Mouse (Mus musculus) embryonic facial prominence, embryonic 15.5 days (tissue): ENCODE results near the gene Slc4a4. TPM values are rescaled to one million over a fixed set of nuclear protein-coding genes. Genes with fewer than 3 reads are reported as not detected.

Source experiments
- ATAC-seq: fragments of 200-750 bp; cut with Nextera tagmentation; 2 replicates; pipeline ENCODE4 v1.8.0; 2017; ENCODE audit warnings: low read depth, moderate TSS enrichment; ENCODE audit not compliant: insufficient number of reproducible peaks, low FRiP score, low TSS enrichment
- H3K27ac ChIP-seq: fragments of 300-500 bp; sonication (generic); replicated peaks from 2 replicates; pipeline ENCODE4 v1.5.1; 2015; ENCODE audit warnings: mild to moderate bottlenecking, inconsistent platforms
- H3K27me3 ChIP-seq: fragments of 300-500 bp; sonication (generic); 2 replicates; pipeline ENCODE4 v1.6.1; 2015; ENCODE audit warnings: inconsistent platforms
- H3K36me3 ChIP-seq: fragments of 300-500 bp; sonication (generic); 2 replicates; pipeline ENCODE4 v1.6.1; 2015; ENCODE audit warnings: mild to moderate bottlenecking, inconsistent platforms
- H3K4me1 ChIP-seq: fragments of 300-500 bp; sonication (generic); 2 replicates; pipeline ENCODE4 v1.6.1; 2015; ENCODE audit warnings: inconsistent platforms
- H3K4me2 ChIP-seq: fragments of 300-500 bp; sonication (generic); replicated peaks from 2 replicates; pipeline ENCODE4 v1.6.1; 2015; ENCODE audit warnings: mild to moderate bottlenecking, inconsistent platforms
- H3K4me3 ChIP-seq: fragments of 300-500 bp; sonication (generic); replicated peaks from 2 replicates; pipeline ENCODE4 v1.5.1; 2015; ENCODE audit warnings: mild to moderate bottlenecking, inconsistent platforms
- H3K9ac ChIP-seq: fragments of 300-500 bp; sonication (generic); 2 replicates; pipeline ENCODE4 v1.6.1; 2015; ENCODE audit warnings: inconsistent platforms
- H3K9me3 ChIP-seq: fragments of 300-500 bp; sonication (generic); replicated peaks from 2 replicates; pipeline ENCODE4 v1.6.1; 2016; ENCODE audit warnings: inconsistent platforms
- WGBS: fragments of 180-500 bp; shearing (Covaris S2); methylation state at CpG from one replicate; pipeline ENCODE4 v1.1.7; 2015; 5-methylcytosine and 5-hydroxymethylcytosine counted together
- polyA plus RNA-seq: library from polyadenylated mRNA; unstranded; fragments of >200 nt; fragmentation: Nextera tagmentation; extraction: Ambion mirVana; gene quantifications from 2 replicates; pipeline ENCODE4 v1.2.1, GENCODE M21; 2015

Gene Slc4a4
- polyA plus RNA-seq, 1 experiment from 2014 or later, result 2.8 TPM

DNA sequence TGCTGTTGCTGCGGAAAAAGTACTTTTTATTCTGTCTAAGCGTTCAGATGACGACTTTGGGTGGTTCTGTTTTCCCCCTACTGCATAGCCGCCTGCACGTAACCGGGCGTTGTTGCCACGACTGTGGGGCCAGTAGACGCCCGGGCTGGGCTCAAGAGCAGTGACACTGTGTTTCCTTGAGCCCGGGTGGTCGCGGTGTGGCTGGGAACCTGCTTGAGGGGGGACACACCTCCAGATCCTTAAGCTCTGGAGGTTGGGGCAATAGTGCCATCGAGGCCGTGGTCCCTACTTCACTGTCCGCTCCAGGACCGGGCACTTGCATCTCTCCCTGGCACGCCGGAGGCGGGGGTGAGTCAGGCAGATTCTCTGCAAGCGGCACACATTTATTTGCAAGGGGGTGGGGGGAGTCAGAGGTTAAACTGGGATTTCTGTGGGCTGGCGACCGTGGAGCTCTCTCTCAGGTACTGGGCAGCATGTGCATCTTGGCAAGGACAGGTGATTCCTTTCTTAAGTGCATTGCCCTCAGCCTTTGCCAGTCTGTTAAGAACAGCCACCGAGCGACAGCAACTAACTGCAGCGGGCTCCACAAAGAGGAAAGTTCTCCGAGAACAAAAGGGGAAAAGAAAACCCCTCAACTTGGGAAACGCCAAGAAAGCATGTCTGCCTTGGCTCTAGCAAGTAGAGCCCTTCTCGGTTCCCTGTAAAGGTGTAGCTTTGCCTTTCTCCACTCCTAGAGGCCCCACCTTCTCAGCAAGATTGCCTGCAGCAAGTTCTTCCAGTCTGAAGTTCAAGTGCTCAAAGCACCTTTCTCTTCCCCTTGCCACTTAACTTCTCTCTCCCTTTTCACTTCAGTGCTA is 1.2 kb downstream of the Slc4a4 start:
- Histone ChIP-seq H3K9me3 (no peaks in the 10 kb centered on the region), H3K4me1 (peaks cover 15% of the 10 kb centered on the region), H3K9ac (peak overlapping the region; percentile 71; the same call in 1 of the 2 replicates), H3K27ac (no peak overlapping the region), H3K4me2 (peak overlapping the region; percentile 95), H3K27me3 (peaks cover 2% of the 10 kb centered on the region; the same call in 1 of the 2 replicates), H3K4me3 (peak overlapping the region; percentile 62), H3K36me3 (no peaks in the 10 kb centered on the region)
- 0 out of 2 replicates have a peak, but pooled peaks have one; percentile 9 for ATAC-seq
- 2% methylated on average over 29 of the region's 29 CpGs for WGBS

DNA sequence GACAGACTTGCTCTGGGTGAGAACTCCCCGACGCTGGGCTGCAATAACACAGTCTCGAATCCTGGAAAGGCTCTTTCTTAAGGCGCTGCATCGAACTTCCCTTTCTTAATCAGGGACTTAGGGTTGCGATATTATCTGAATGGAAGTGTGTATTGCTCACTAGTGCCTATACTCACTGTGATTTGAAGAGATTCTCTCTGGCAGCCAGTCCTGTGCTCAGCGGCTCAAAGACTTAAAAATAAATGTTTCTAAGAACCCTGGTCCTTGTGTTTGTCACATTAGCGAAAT is 1.7 kb downstream of the Slc4a4 start:
- no peak for ATAC-seq
- Histone ChIP-seq H3K36me3 (no peaks in the 10 kb centered on the region), H3K27me3 (peaks cover 2% of the 10 kb centered on the region; the same call in 1 of the 2 replicates), H3K4me3 (peak overlapping the region; percentile 62), H3K4me2 (peak overlapping the region; percentile 95), H3K4me1 (peaks cover 15% of the 10 kb centered on the region), H3K9me3 (no peaks in the 10 kb centered on the region), H3K27ac (no peak overlapping the region), H3K9ac (no peak overlapping the region)
- 30% methylated on average over 8 of the region's 8 CpGs for WGBS

DNA sequence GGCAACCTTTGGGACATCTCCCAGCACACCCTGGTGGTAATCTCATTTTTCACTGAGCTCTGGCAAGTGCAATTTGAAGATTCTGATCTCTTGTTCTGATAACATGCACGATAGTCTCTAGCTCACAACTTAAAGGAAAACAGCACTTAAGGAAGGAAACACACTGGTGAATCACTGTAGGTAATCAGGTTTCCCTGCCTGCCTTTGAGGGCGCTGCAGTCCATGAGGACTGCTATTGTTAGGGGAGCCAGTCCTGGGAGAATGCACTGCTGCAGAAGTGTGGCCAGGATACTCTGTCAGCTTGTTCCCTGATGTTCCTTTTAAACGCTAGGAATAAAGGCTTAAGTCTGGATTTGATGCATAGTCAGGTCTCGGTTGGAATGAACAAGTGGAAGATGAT is 2.7 kb downstream of the Slc4a4 start:
- peaks cover 15% of the 10 kb centered on the region for H3K4me1 ChIP-seq
- H3K27me3 ChIP-seq, result peaks cover 2% of the 10 kb centered on the region; the same call in 1 of the 2 replicates
- no peak overlapping the region for H3K27ac ChIP-seq
- H3K4me3 ChIP-seq, result no peak overlapping the region
- no peak for ATAC-seq
- no peaks in the 10 kb centered on the region for H3K9me3 ChIP-seq
- H3K9ac ChIP-seq, result no peak overlapping the region
- H3K4me2 ChIP-seq, result no peak overlapping the region
- 20% methylated on average over 4 of the region's 4 CpGs for WGBS
- H3K36me3 ChIP-seq, result no peaks in the 10 kb centered on the region

DNA sequence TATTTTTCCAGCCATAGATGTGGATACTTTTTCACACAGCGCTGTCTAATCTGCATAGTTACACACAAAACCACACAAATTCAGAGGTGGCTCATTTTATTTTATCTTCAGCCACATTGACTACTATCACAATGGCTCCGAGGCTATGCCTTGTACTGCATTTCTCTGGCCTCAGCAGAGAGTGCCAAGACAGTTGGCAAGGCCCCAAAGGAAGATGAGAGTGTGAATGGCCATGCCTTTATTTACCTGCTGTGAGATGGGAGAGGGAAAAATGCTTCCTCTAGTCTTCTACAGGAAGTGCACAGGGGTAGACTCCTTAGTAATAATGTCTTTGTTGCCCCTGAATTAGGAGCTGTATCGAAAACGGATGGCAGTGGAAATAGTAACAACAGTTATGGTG is 3.5 kb downstream of the Slc4a4 start:
- H3K9ac ChIP-seq, result no peak overlapping the region
- peaks cover 2% of the 10 kb centered on the region; the same call in 1 of the 2 replicates for H3K27me3 ChIP-seq
- H3K9me3 ChIP-seq, result no peaks in the 10 kb centered on the region
- WGBS, result 90% methylated on average over 4 of the region's 4 CpGs
- no peak for ATAC-seq
- H3K4me3 ChIP-seq, result no peak overlapping the region
- no peaks in the 10 kb centered on the region for H3K36me3 ChIP-seq
- H3K4me1 ChIP-seq, result peaks cover 15% of the 10 kb centered on the region
- no peak overlapping the region for H3K4me2 ChIP-seq
- H3K27ac ChIP-seq, result no peak overlapping the region

DNA sequence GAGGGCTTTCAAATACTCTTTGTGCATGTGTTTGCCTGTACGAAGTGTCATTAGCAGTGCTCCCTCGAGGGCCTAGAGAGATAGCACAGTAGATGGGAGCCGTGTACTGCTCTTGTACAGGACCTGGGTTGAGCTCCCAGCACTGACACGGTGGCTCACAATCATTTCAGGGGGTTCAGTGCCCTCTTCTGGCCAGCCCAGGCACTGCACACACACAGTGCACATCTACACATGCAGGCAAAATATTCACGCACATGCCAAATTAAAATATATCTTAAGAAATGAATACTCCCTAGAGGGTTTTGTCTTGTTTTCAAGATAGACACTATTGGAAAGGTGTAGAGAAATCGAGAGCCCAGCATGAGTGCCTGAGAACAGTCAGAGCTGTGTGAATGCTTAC is 10.0 kb downstream of the Slc4a4 start:
- H3K4me3 ChIP-seq, result no peak overlapping the region
- no peaks in the 10 kb centered on the region for H3K27me3 ChIP-seq
- no peak for ATAC-seq
- no peak overlapping the region for H3K9ac ChIP-seq
- no peak overlapping the region for H3K4me2 ChIP-seq
- H3K9me3 ChIP-seq, result no peaks in the 10 kb centered on the region; the same call in 1 of the 2 replicates
- H3K36me3 ChIP-seq, result no peaks in the 10 kb centered on the region
- no peaks in the 10 kb centered on the region for H3K4me1 ChIP-seq
- H3K27ac ChIP-seq, result no peak overlapping the region
- 90% methylated on average over 6 of the region's 6 CpGs for WGBS

DNA sequence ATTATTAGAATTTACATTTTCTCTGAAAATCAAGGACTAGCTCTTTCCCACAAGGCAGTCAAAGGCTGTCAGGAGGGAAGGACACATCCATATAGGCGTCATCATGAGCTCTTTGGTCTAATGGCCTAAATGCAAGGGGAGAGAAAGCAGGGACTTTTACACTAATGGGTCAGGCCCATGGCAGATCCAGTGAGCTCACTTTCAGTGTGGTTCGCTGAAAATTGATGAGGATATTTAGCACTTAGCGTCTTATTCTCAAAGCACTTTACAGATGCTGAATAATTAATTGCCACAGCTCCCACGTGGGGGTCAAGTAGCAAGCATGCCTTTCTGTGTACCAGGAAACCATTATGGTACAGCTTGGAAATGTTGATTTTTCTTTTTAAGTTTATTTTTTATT is 16.5 kb downstream of the Slc4a4 start:
- no peak overlapping the region for H3K4me2 ChIP-seq
- no peak overlapping the region for H3K9ac ChIP-seq
- H3K9me3 ChIP-seq, result no peaks in the 10 kb centered on the region
- no peak overlapping the region for H3K4me3 ChIP-seq
- H3K4me1 ChIP-seq, result no peaks in the 10 kb centered on the region
- no peak for ATAC-seq
- WGBS, result 64% methylated on average over 4 of the region's 4 CpGs
- H3K36me3 ChIP-seq, result no peaks in the 10 kb centered on the region
- no peaks in the 10 kb centered on the region for H3K27me3 ChIP-seq
- H3K27ac ChIP-seq, result no peak overlapping the region

DNA sequence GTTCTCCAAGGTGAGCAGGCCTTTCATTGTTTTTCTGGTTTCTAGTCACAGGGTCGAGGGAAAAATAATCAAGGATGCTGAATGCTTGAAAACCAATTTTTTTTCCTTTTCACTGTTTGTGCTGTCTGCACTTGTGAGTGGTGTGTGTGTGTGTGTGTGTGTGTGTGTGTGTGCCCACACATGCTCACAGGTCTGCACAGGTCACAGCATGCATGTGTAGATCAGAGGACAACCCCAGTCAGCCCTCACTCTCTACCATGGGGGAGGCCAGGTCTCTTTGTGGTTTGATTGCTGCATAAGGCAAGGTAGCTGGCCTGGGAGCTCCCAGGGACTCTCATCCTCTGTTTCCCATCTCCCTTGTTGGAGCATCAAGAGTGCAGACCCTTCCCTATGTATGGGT is 16.9 kb downstream of the Slc4a4 start:
- WGBS, result 57% methylated on average over 1 of the region's 1 CpGs
- H3K4me1 ChIP-seq, result no peaks in the 10 kb centered on the region
- no peak overlapping the region for H3K9ac ChIP-seq
- H3K27me3 ChIP-seq, result no peaks in the 10 kb centered on the region
- H3K9me3 ChIP-seq, result no peaks in the 10 kb centered on the region
- ATAC-seq, result no peak
- H3K4me3 ChIP-seq, result no peak overlapping the region
- no peaks in the 10 kb centered on the region for H3K36me3 ChIP-seq
- no peak overlapping the region for H3K4me2 ChIP-seq
- no peak overlapping the region for H3K27ac ChIP-seq

DNA sequence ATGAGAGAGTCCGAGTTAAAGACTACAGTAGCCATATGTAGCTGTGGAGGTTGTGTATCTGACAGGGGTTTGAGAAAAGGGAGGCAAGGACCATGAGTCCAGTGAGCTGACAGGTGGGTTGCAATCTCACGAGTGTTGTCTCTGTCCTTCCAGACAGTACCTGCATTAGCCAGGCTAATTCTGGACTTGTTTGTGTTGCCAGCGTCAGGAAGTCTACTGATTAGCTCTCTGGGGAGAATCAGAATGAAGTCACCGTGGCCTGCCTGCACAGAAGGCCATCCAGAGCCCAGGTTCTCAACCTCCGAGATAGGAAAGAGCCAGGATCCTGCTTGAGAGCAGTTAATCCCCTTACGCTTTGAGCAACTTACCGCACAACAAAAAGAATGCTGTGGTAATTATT is 18.2 kb downstream of the Slc4a4 start:
- 58% methylated on average over 7 of the region's 7 CpGs for WGBS
- ATAC-seq, result no peak
- Histone ChIP-seq H3K27me3 (no peaks in the 10 kb centered on the region), H3K36me3 (no peaks in the 10 kb centered on the region), H3K9ac (no peak overlapping the region), H3K4me2 (no peak overlapping the region), H3K4me3 (no peak overlapping the region), H3K9me3 (no peaks in the 10 kb centered on the region), H3K4me1 (no peaks in the 10 kb centered on the region), H3K27ac (no peak overlapping the region)

DNA sequence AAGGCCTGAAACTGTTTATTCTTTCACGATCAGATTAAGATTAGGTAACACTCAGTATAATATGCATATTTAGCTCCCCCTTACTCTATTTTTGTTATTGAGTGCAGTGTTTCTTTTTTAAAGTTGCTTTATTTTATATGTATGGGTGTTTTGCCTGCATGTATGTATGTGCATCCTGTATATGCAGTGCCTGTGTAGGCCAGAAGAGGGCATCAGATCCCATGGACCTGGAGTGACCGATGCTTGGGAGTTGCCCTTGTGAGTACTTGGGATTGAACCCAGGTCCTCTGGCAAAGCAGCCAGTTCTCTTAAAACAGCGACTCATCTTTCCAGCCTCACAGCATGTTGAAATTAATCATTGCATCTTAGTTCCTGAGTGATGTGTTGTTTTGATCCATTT is 21.0 kb downstream of the Slc4a4 start:
- no peaks in the 10 kb centered on the region for H3K36me3 ChIP-seq
- no peak for ATAC-seq
- H3K27ac ChIP-seq, result no peak overlapping the region
- H3K4me2 ChIP-seq, result no peak overlapping the region
- no peaks in the 10 kb centered on the region for H3K4me1 ChIP-seq
- no peak overlapping the region for H3K4me3 ChIP-seq
- no peaks in the 10 kb centered on the region for H3K9me3 ChIP-seq
- H3K9ac ChIP-seq, result no peak overlapping the region
- WGBS, result 92% methylated on average over 3 of the region's 3 CpGs
- no peaks in the 10 kb centered on the region for H3K27me3 ChIP-seq

DNA sequence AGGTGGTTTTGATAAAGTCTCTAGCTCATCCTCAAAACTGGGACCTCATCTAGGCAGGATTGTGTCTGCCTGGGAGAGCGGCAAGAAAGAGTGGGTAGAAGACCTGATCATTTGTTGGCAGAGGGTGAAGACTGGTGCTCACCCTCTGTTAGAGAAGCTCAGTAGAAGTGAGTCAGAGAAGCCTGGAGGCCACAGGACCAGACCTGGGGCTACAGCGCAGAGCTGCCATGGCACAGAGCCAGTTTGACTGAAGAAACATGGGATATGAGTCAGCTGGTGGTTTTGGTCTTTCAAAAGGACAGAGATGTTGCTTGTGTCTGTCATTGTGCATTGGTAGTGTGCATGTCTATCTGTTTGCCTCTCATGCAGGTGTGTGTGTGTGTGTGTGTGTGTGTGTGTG is 26.0 kb downstream of the Slc4a4 start:
- WGBS, result 83% methylated on average over 2 of the region's 2 CpGs
- no peaks in the 10 kb centered on the region for H3K36me3 ChIP-seq
- ATAC-seq, result no peak
- no peak overlapping the region for H3K4me3 ChIP-seq
- no peaks in the 10 kb centered on the region for H3K9me3 ChIP-seq
- H3K27me3 ChIP-seq, result no peaks in the 10 kb centered on the region
- H3K27ac ChIP-seq, result no peak overlapping the region
- H3K4me1 ChIP-seq, result no peaks in the 10 kb centered on the region
- no peak overlapping the region for H3K9ac ChIP-seq
- no peak overlapping the region for H3K4me2 ChIP-seq

DNA sequence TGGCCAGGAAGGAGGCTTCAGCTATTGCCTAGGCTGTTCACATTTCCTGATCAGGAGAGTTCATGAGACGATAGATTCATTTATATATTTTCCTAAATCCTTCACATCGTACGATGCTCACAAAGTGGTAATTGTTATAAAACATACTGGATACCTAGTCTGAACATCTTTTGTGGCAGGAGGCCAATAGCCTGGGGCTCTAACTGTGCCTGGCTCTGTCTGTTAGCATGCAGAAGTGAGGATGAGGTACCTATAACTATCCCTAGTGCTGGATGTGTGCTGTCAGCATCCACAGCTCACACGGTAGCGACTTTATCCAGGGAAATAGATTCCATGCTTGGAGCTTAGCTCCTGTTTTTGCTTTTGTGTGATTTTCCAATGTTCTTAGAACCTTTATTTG is 28.5 kb downstream of the Slc4a4 start:
- H3K9me3 ChIP-seq, result no peaks in the 10 kb centered on the region
- no peak for ATAC-seq
- 72% methylated on average over 5 of the region's 5 CpGs for WGBS
- no peak overlapping the region for H3K4me2 ChIP-seq
- H3K4me1 ChIP-seq, result no peaks in the 10 kb centered on the region
- no peak overlapping the region for H3K9ac ChIP-seq
- no peaks in the 10 kb centered on the region for H3K27me3 ChIP-seq
- H3K4me3 ChIP-seq, result no peak overlapping the region
- H3K27ac ChIP-seq, result no peak overlapping the region
- H3K36me3 ChIP-seq, result no peaks in the 10 kb centered on the region

DNA sequence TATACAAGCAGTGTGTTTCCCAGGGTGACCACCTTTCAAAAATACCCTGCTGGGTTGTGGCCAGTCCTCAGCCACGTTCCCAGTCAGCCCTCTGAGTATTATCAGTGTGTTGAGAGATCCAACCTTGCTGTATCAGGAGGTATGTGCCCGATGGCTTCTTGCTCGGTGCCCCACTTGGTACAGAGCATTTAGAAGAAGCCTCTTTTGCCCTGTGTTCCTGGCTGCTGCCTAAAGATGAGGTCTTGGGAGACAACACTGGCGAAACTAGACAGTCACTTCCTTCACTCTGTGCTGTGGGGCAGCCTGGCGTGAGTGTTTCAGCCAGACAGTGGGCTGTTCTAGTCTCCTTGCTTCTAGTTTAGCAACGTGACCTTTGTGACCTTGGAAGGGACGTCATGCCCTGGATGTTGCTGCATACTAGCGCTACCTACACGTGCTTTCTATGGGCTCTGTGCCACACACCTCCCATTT is 29.9 kb downstream of the Slc4a4 start:
- H3K27ac ChIP-seq, result no peak overlapping the region
- H3K4me1 ChIP-seq, result no peaks in the 10 kb centered on the region
- H3K9ac ChIP-seq, result no peak overlapping the region
- WGBS, result 66% methylated on average over 9 of the region's 9 CpGs
- H3K27me3 ChIP-seq, result no peaks in the 10 kb centered on the region
- H3K9me3 ChIP-seq, result no peaks in the 10 kb centered on the region
- no peak overlapping the region for H3K4me3 ChIP-seq
- ATAC-seq, result no peak
- H3K4me2 ChIP-seq, result no peak overlapping the region
- no peaks in the 10 kb centered on the region for H3K36me3 ChIP-seq
